Mouse (Mus musculus): Measurements from ENCODE around the gene Rorc.
A peak's percentile ranks its signal among the peaks of the same experiment; 100 is the strongest.

Rorc gene

DNA sequence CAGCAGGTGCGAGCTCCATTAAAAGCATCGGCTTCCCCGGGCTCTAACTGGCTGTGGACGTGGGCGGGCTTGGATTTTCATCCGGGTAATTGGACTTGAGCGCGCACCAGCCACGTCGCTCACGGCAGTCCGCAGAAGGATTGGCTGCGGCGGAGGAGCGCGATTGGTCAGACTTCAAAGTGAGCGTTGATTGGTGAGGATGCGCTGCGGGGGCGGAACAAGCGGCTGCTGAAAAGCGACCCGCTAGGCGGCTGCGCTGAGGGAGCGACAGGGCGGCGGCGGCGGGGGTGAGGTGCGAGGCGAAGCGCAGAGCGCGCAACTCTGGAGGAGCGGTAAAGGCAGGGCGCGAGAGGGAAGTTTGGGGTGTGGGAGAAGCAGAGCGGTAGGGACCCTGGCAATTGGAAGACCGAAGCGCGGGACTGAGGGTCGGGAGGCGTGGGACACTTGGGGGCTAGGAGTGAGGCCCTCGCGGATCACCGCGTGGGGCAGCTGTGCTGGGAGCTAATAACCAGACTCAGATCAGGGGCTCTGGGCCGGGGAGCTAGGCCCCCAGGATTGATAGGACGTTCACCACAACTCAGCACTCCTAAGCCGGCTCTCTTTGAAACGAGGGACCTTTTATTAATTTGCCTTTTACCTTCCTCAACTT is 40.6 kb downstream of the Rorc start, which contains the start of gene Tdrkh:
Gene Tdrkh, plus strand, starts transcription at position 243 of the 649 bp plus-strand sequence.
- DNase-seq (ENCODE audit: low read depth in 2 of 2, low spot score in 2 of 2) = peak; percentile 93

DNA sequence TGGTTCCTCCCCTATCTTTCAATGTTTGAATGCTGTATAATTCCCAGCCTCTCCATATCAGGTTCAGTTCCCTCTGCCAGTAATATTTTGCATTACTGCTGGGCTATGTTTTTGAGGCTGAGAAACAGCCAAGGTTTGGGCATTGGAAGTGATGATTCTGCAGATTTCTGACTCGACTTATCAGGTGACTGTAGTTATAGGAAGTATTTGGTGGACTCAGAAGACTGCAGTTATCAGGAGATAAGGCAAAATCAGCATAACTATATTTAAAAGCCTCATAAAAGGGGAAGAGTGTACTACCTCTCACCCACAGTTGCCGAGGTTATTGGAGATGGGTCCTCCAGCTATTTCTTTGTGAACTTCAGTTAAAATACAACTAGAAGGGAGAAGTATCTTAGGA is 58.4 kb downstream of the Rorc start:
- DNase-seq (ENCODE audit: low read depth in 2 of 2, low spot score in 2 of 2) = no peak

DNA sequence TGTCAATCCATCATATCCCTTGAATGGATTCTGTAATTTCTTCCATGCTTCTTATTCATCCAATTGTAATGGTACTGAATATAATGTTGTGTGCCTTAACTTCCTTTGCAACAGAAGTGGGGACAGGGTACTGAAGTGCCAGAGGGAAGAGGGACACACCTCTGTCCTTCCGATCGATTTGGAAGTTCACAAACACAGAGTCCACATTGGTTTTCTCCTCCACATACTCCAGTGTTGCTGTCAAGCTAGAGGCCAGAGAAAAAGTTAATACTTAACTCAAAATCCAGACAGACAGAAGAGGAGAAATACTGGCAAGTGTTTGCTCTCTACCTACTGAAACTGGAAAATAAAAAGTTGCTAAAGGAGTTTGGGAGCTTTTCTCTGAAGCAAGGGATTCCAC is 61.7 kb downstream of the Rorc start:
- no peak for DNase-seq (ENCODE audit: low read depth in 2 of 2, low spot score in 2 of 2)

DNA sequence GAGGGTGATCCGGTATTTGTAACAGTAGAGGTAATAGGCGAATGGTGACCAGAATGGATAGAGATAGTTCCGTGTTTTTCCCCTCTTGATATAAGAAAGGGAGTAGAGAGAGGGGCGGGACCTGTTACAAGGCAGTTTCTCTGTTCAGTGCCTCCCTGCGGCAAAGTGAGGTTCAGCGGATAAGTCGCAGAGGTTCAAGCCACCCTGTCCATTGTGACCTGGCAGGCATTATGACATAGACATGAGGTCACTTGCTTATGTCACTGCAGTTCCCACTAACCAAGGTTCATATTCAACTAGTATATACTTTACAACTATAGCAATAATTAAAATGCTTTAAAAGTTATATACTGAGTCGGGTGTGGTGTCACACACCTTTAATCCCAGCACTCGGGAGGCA is 63.8 kb downstream of the Rorc start:
- DNase-seq (ENCODE audit: low read depth in 2 of 2, low spot score in 2 of 2) = no peak

DNA sequence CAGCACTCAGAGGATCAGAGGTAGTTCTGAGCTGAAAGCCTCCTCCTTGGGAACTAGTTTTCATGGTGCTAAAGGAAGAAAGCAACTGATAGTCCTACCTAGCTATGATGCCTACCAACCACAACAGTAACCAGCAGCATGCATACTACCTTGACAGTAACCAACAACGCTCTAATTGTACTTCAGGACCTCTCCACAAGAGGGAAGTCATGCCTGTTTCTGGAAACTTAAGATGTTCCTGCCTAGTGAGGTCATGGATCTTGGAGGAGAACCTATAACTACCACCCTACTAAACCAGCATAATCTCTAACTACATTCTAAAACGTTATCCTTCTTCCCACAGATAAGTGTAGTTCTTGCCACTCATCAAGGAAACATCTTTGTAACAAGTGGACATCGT is 68.6 kb downstream of the Rorc start:
- DNase-seq (ENCODE audit: low read depth in 2 of 2, low spot score in 2 of 2) = no peak

DNA sequence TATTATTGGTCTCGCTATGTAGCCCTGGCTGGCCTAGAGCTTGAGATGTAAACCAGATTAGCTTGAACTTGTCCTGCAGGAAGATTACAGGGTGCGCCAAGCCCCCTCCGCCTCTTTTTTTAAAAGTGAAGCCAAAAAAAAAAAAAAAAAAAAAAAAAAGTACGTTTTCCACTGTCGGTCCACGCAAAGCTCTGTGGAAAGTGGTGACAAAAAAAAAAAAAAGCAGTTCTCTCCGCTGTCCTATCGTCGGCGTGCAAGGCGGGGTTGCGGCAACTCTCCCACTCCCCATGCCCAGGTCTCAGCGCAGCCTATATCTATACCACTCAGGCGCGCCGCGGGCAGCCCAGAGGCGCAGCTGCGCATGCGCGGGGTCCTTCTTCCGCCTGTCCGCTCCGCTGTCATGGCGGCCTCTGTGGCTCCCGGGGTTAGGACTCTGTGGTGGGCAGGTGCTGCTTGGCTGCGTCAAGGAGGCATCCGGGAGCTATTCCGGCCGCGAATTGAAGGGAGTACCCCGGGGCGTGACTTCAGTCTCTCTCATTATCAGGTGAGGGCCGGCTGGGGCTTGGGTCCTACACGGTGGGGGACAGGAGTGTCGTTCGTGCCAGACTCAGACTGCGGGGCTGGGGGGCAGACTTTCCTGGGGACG is 70.5 kb downstream of the Rorc start, which contains the start of gene Mrpl9:
Gene Mrpl9, plus strand, starts transcription at position 368 of the 646 bp plus-strand sequence.
- peak; percentile 93 to 95 for DNase-seq (ENCODE audit: low read depth in 2 of 2, low spot score in 2 of 2)

DNA sequence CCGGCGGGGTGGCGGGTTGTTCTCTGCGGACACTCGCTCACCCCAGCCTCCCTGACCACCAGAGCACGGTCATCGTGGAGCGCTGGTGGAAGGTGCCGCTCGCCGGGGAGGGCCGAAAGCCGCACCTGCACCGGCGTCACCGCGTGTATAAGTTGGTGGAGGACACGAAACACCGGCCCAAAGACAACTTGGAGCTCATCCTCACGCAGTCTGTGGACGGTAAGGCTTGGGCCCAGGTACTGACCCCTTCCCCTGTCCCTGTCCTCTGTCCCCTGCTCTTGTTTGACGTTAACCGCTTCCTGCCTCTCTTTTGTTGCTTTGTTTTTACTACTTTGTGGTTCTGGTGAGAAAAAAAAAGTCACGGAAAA is 71.0 kb downstream of the Rorc start, which contains the start of gene Oaz3:
Gene Oaz3, minus strand, starts transcription at position 319 of the 368 bp plus-strand sequence.
- no peak for DNase-seq (ENCODE audit: low read depth in 2 of 2, low spot score in 2 of 2)

All from CD8-positive naive resting alpha-beta T cell, adult 2 months (primary cell).